Mouse (Mus musculus): Measurements from ENCODE around the gene Crtam. TPM values are rescaled to one million over a fixed set of nuclear protein-coding genes. Genes with fewer than 3 reads are reported as not detected.

Crtam gene
- polyA plus RNA-seq, 1 experiment from 2014 or later: not detected

GRCm38 (mm10) chr9:41047654-41048053, 43.2 kb upstream of the Crtam start:
- H3K9me3 ChIP-seq (replicated peaks; ENCODE audit: control insufficient read depth, low read length): no peaks in the 10 kb centered on the region
- WGBS: 83% methylated on average over 2 of the region's 2 CpGs
- no peak for DNase-seq (ENCODE audit: low spot score)
- no peak overlapping the region for H3K9ac ChIP-seq (replicated peaks; ENCODE audit: low read length)
- H3K36me3 ChIP-seq (replicated peaks; ENCODE audit: control insufficient read depth, insufficient read depth, low read depth, low read length): no peaks in the 10 kb centered on the region
- H3K4me1 ChIP-seq (ENCODE audit: control insufficient read depth, insufficient read depth, low read length): no peaks in the 10 kb centered on the region
- no peak overlapping the region for H3K27ac ChIP-seq (replicated peaks; ENCODE audit: low read depth, low read length)
- no peak overlapping the region for H3K4me3 ChIP-seq (ENCODE audit: low read depth, low read length)
- no peaks in the 10 kb centered on the region for H3K27me3 ChIP-seq (ENCODE audit: control insufficient read depth, insufficient read depth, low read length)
- no peak overlapping the region for H3K4me2 ChIP-seq (ENCODE audit: low read depth, low read length)
- ATAC-seq (replicated peaks; ENCODE audit: insufficient number of reproducible peaks, low FRiP score, low TSS enrichment, low read depth): no peak

- Histone ChIP-seq H3K4me2 (ENCODE audit: low read depth, low read length) (no peak overlapping the region), H3K4me3 (ENCODE audit: low read depth, low read length) (no peak overlapping the region), H3K36me3 (replicated peaks; ENCODE audit: control insufficient read depth, insufficient read depth, low read depth, low read length) (no peaks in the 10 kb centered on the region), H3K9ac (replicated peaks; ENCODE audit: low read length) (no peak overlapping the region), H3K27ac (replicated peaks; ENCODE audit: low read depth, low read length) (no peak overlapping the region), H3K9me3 (replicated peaks; ENCODE audit: control insufficient read depth, low read length) (no peaks in the 10 kb centered on the region), H3K27me3 (ENCODE audit: control insufficient read depth, insufficient read depth, low read length) (no peaks in the 10 kb centered on the region), H3K4me1 (ENCODE audit: control insufficient read depth, insufficient read depth, low read length) (no peaks in the 10 kb centered on the region)
- ATAC-seq (replicated peaks; ENCODE audit: insufficient number of reproducible peaks, low FRiP score, low TSS enrichment, low read depth) (no peak), DNase-seq (ENCODE audit: low spot score) (peak; percentile 88)
- 15% methylated on average over 3 of the region's 3 CpGs for WGBS
Observed at GRCm38 (mm10) chr9:41044626-41045025, 40.2 kb upstream of the Crtam start.

GRCm38 (mm10) chr9:41043641-41044040, 39.2 kb upstream of the Crtam start:
- no peaks in the 10 kb centered on the region for H3K9me3 ChIP-seq (replicated peaks; ENCODE audit: control insufficient read depth, low read length)
- H3K4me2 ChIP-seq (ENCODE audit: low read depth, low read length): no peak overlapping the region
- DNase-seq (ENCODE audit: low spot score) (no peak), ATAC-seq (replicated peaks; ENCODE audit: insufficient number of reproducible peaks, low FRiP score, low TSS enrichment, low read depth) (no peak)
- H3K4me1 ChIP-seq (ENCODE audit: control insufficient read depth, insufficient read depth, low read length): no peaks in the 10 kb centered on the region
- H3K4me3 ChIP-seq (ENCODE audit: low read depth, low read length): no peak overlapping the region
- 89% methylated on average over 5 of the region's 5 CpGs for WGBS
- H3K36me3 ChIP-seq (replicated peaks; ENCODE audit: control insufficient read depth, insufficient read depth, low read depth, low read length): no peaks in the 10 kb centered on the region
- no peak overlapping the region for H3K9ac ChIP-seq (replicated peaks; ENCODE audit: low read length)
- H3K27ac ChIP-seq (replicated peaks; ENCODE audit: low read depth, low read length): no peak overlapping the region
- no peaks in the 10 kb centered on the region for H3K27me3 ChIP-seq (ENCODE audit: control insufficient read depth, insufficient read depth, low read length)

- Histone ChIP-seq H3K27ac (replicated peaks; ENCODE audit: low read depth, low read length) (no peak overlapping the region), H3K9ac (replicated peaks; ENCODE audit: low read length) (no peak overlapping the region), H3K36me3 (replicated peaks; ENCODE audit: control insufficient read depth, insufficient read depth, low read depth, low read length) (no peaks in the 10 kb centered on the region), H3K27me3 (ENCODE audit: control insufficient read depth, insufficient read depth, low read length) (no peaks in the 10 kb centered on the region), H3K4me2 (ENCODE audit: low read depth, low read length) (no peak overlapping the region), H3K9me3 (replicated peaks; ENCODE audit: control insufficient read depth, low read length) (no peaks in the 10 kb centered on the region), H3K4me1 (ENCODE audit: control insufficient read depth, insufficient read depth, low read length) (no peaks in the 10 kb centered on the region), H3K4me3 (ENCODE audit: low read depth, low read length) (no peak overlapping the region)
- 75% methylated on average over 3 of the region's 3 CpGs for WGBS
- DNase-seq (ENCODE audit: low spot score) (no peak), ATAC-seq (replicated peaks; ENCODE audit: insufficient number of reproducible peaks, low FRiP score, low TSS enrichment, low read depth) (no peak)
Observed at GRCm38 (mm10) chr9:41041404-41041803, 37.0 kb upstream of the Crtam start.

- Histone ChIP-seq H3K27ac (replicated peaks; ENCODE audit: low read depth, low read length) (no peak overlapping the region), H3K4me1 (ENCODE audit: control insufficient read depth, insufficient read depth, low read length) (no peaks in the 10 kb centered on the region), H3K9me3 (replicated peaks; ENCODE audit: control insufficient read depth, low read length) (no peaks in the 10 kb centered on the region), H3K27me3 (ENCODE audit: control insufficient read depth, insufficient read depth, low read length) (no peaks in the 10 kb centered on the region), H3K9ac (replicated peaks; ENCODE audit: low read length) (no peak overlapping the region), H3K4me2 (ENCODE audit: low read depth, low read length) (no peak overlapping the region), H3K4me3 (ENCODE audit: low read depth, low read length) (no peak overlapping the region), H3K36me3 (replicated peaks; ENCODE audit: control insufficient read depth, insufficient read depth, low read depth, low read length) (no peaks in the 10 kb centered on the region)
- ATAC-seq (replicated peaks; ENCODE audit: insufficient number of reproducible peaks, low FRiP score, low TSS enrichment, low read depth) (no peak), DNase-seq (ENCODE audit: low spot score) (peak; percentile 72)
- 51% methylated on average over 9 of the region's 9 CpGs for WGBS
Observed at GRCm38 (mm10) chr9:41038150-41038664, 33.8 kb upstream of the Crtam start.

- DNase-seq (ENCODE audit: low spot score) (peak; percentile 41), ATAC-seq (replicated peaks; ENCODE audit: insufficient number of reproducible peaks, low FRiP score, low TSS enrichment, low read depth) (0 out of 2 replicates have a peak, but pooled peaks have one; percentile 29)
- H3K4me2 ChIP-seq (ENCODE audit: low read depth, low read length): peak overlapping the region; percentile 16; the same call in 1 of the 2 replicates
- 0 out of 2 replicates have a peak overlapping the region, but pooled peaks have one; percentile 35 for H3K27ac ChIP-seq (replicated peaks; ENCODE audit: low read depth, low read length)
- H3K9ac ChIP-seq (replicated peaks; ENCODE audit: low read length): no peak overlapping the region
- no peaks in the 10 kb centered on the region for H3K27me3 ChIP-seq (ENCODE audit: control insufficient read depth, insufficient read depth, low read length)
- H3K4me1 ChIP-seq (ENCODE audit: control insufficient read depth, insufficient read depth, low read length): peaks cover 2% of the 10 kb centered on the region; the same call in 1 of the 2 replicates
- no peaks in the 10 kb centered on the region for H3K36me3 ChIP-seq (replicated peaks; ENCODE audit: control insufficient read depth, insufficient read depth, low read depth, low read length)
- no peak overlapping the region for H3K4me3 ChIP-seq (ENCODE audit: low read depth, low read length)
- H3K9me3 ChIP-seq (replicated peaks; ENCODE audit: control insufficient read depth, low read length): no peaks in the 10 kb centered on the region
- WGBS: 32% methylated on average over 18 of the region's 18 CpGs
Observed at GRCm38 (mm10) chr9:41031590-41032489, 27.4 kb upstream of the Crtam start.

GRCm38 (mm10) chr9:41029827-41030226, 25.4 kb upstream of the Crtam start:
- no peaks in the 10 kb centered on the region for H3K27me3 ChIP-seq (ENCODE audit: control insufficient read depth, insufficient read depth, low read length)
- H3K27ac ChIP-seq (replicated peaks; ENCODE audit: low read depth, low read length): no peak overlapping the region
- H3K9ac ChIP-seq (replicated peaks; ENCODE audit: low read length): no peak overlapping the region
- peaks cover 2% of the 10 kb centered on the region; the same call in 1 of the 2 replicates for H3K4me1 ChIP-seq (ENCODE audit: control insufficient read depth, insufficient read depth, low read length)
- ATAC-seq (replicated peaks; ENCODE audit: insufficient number of reproducible peaks, low FRiP score, low TSS enrichment, low read depth) (no peak), DNase-seq (ENCODE audit: low spot score) (no peak)
- no peak overlapping the region for H3K4me2 ChIP-seq (ENCODE audit: low read depth, low read length)
- H3K36me3 ChIP-seq (replicated peaks; ENCODE audit: control insufficient read depth, insufficient read depth, low read depth, low read length): no peaks in the 10 kb centered on the region
- H3K4me3 ChIP-seq (ENCODE audit: low read depth, low read length): no peak overlapping the region
- WGBS: 81% methylated on average over 6 of the region's 6 CpGs
- no peaks in the 10 kb centered on the region for H3K9me3 ChIP-seq (replicated peaks; ENCODE audit: control insufficient read depth, low read length)

GRCm38 (mm10) chr9:41028470-41028869, 24.0 kb upstream of the Crtam start:
- H3K4me1 ChIP-seq (ENCODE audit: control insufficient read depth, insufficient read depth, low read length): peaks cover 2% of the 10 kb centered on the region; the same call in 1 of the 2 replicates
- H3K4me3 ChIP-seq (ENCODE audit: low read depth, low read length): no peak overlapping the region
- H3K36me3 ChIP-seq (replicated peaks; ENCODE audit: control insufficient read depth, insufficient read depth, low read depth, low read length): no peaks in the 10 kb centered on the region
- H3K27me3 ChIP-seq (ENCODE audit: control insufficient read depth, insufficient read depth, low read length): no peaks in the 10 kb centered on the region
- no peak overlapping the region for H3K9ac ChIP-seq (replicated peaks; ENCODE audit: low read length)
- no peak overlapping the region for H3K4me2 ChIP-seq (ENCODE audit: low read depth, low read length)
- no peaks in the 10 kb centered on the region for H3K9me3 ChIP-seq (replicated peaks; ENCODE audit: control insufficient read depth, low read length)
- ATAC-seq (replicated peaks; ENCODE audit: insufficient number of reproducible peaks, low FRiP score, low TSS enrichment, low read depth): no peak
- WGBS: 51% methylated on average over 5 of the region's 5 CpGs
- H3K27ac ChIP-seq (replicated peaks; ENCODE audit: low read depth, low read length): no peak overlapping the region
- peak; percentile 70 for DNase-seq (ENCODE audit: low spot score)
